Mouse (Mus musculus) bone marrow macrophage, adult 2 months (primary cell): ENCODE measurements at regions not wholly inside any gene's neighbourhood (a gene's known extent, or its start where the extent isn't known, plus 50 kb on each side); places are given as distances from the start of the nearest gene placed in this dataset.

Source experiments
- H3K27ac ChIP-seq: 2 replicates; pipeline ENCODE4 v1.5.1; 2012; ENCODE audit warnings: low read depth, low read length; ENCODE audit not compliant: insufficient read depth
- H3K4me1 ChIP-seq: 2 replicates; pipeline ENCODE4 v1.6.1; 2012; ENCODE audit warnings: low read length; ENCODE audit not compliant: control insufficient read depth, insufficient read depth
- H3K4me3 ChIP-seq: 2 replicates; pipeline ENCODE4 v1.5.1; 2012; ENCODE audit warnings: mild to moderate bottlenecking, low read length, moderate library complexity; ENCODE audit not compliant: insufficient read depth
- CTCF ChIP-seq: IDR thresholded peaks from 2 replicates; pipeline ENCODE4 v1.5.1; 2012; ENCODE audit warnings: low read depth, mild to moderate bottlenecking, low read length, moderate library complexity
- POLR2A ChIP-seq: IDR thresholded peaks from 2 replicates; pipeline ENCODE4 v1.6.1; 2012; ENCODE audit warnings: mild to moderate bottlenecking, low read depth, low read length, borderline replicate concordance

GRCm38 (mm10) chr1:144379991-144380594 lies 131.1 kb upstream of the Rgs1 start:
- H3K4me3 ChIP-seq = no peak overlapping the region
- H3K27ac ChIP-seq = no peak overlapping the region
- TF ChIP-seq POLR2A (no peak), CTCF (no peak)
- H3K4me1 ChIP-seq = no peaks in the 10 kb centered on the region

GRCm38 (mm10) chr1:144374121-144374520 lies 125.1 kb upstream of the Rgs1 start:
- TF ChIP-seq POLR2A (no peak), CTCF (no peak)
- H3K4me3 ChIP-seq = no peak overlapping the region
- H3K4me1 ChIP-seq = no peaks in the 10 kb centered on the region
- no peak overlapping the region for H3K27ac ChIP-seq

- TF ChIP-seq POLR2A (no peak), CTCF (no peak)
- Histone ChIP-seq H3K27ac (no peak overlapping the region), H3K4me3 (no peak overlapping the region), H3K4me1 (no peaks in the 10 kb centered on the region)
Observed at GRCm38 (mm10) chr1:144367492-144367891, 118.5 kb upstream of the Rgs1 start.

GRCm38 (mm10) chr1:144355560-144356310 lies 106.7 kb upstream of the Rgs1 start:
- no peak overlapping the region for H3K27ac ChIP-seq
- H3K4me1 ChIP-seq = peaks cover 2% of the 10 kb centered on the region; the same call in 1 of the 2 replicates
- TF ChIP-seq CTCF (no peak), POLR2A (no peak)
- H3K4me3 ChIP-seq = no peak overlapping the region

- Histone ChIP-seq H3K27ac (no peak overlapping the region), H3K4me3 (no peak overlapping the region), H3K4me1 (peaks cover 2% of the 10 kb centered on the region; the same call in 1 of the 2 replicates)
- no peak for TF ChIP-seq POLR2A
Observed at GRCm38 (mm10) chr1:144355041-144355440, 106.0 kb upstream of the Rgs1 start.

- H3K4me3 ChIP-seq = no peak overlapping the region
- TF ChIP-seq CTCF (no peak), POLR2A (no peak)
- no peak overlapping the region for H3K27ac ChIP-seq
- H3K4me1 ChIP-seq = peaks cover 2% of the 10 kb centered on the region; the same call in 1 of the 2 replicates
Observed at GRCm38 (mm10) chr1:144353320-144353719, 104.3 kb upstream of the Rgs1 start.

- TF ChIP-seq POLR2A = no peak
- no peak for TF ChIP-seq CTCF
- no peak overlapping the region for H3K4me3 ChIP-seq
- H3K27ac ChIP-seq = no peak overlapping the region
- H3K4me1 ChIP-seq = peaks cover 5% of the 10 kb centered on the region
Observed at GRCm38 (mm10) chr1:144343820-144344219, 94.8 kb upstream of the Rgs1 start.

- TF ChIP-seq POLR2A = no peak
- TF ChIP-seq CTCF = no peak
- H3K4me3 ChIP-seq = no peak overlapping the region
- H3K27ac ChIP-seq = peak overlapping the region; percentile 58
- H3K4me1 ChIP-seq = peaks cover 5% of the 10 kb centered on the region
Observed at GRCm38 (mm10) chr1:144343299-144343698, 94.3 kb upstream of the Rgs1 start.

GRCm38 (mm10) chr1:144337572-144337971 lies 88.5 kb upstream of the Rgs1 start:
- no peak for TF ChIP-seq CTCF
- no peak for TF ChIP-seq POLR2A
- H3K27ac ChIP-seq = no peak overlapping the region
- no peak overlapping the region for H3K4me3 ChIP-seq
- 0 out of 2 replicates have a peak, but pooled peaks cover 3% of the 10 kb centered on the region for H3K4me1 ChIP-seq

- Histone ChIP-seq H3K27ac (peak overlapping the region; percentile 55), H3K4me1 (peaks cover 10% of the 10 kb centered on the region), H3K4me3 (no peak overlapping the region)
- TF ChIP-seq CTCF (no peak), POLR2A (no peak)
Observed at GRCm38 (mm10) chr1:144330365-144331050, 81.5 kb upstream of the Rgs1 start.
